Mouse (Mus musculus) CD4-positive helper T cell, adult 2 months (primary cell): ENCODE data around the gene Zfyve9.

ENCODE experiments used
- DNase-seq: peaks from one replicate; pipeline ENCODE4 v3.0.0-alpha.2; 2012; ENCODE audit warnings: low read depth, missing footprints, low spot score

Zfyve9 gene

DNA sequence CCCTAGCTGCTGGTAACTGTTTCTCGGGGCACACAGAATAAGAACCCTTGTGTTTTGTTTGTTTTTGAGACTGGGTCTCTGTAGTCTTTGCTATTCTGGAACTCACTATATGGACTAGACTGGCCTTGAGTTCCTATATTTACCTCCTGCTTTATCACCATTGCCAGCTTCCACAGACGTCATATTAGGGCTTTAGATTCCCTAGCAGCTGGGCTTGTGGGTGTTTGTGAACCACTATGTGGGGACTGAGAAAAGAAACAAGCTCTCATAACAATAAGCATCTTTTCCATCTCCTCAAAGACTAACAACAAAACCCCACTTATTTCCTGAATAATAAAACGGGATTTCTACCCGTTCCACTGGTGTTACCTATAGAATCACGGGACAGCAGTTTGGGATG is 169.7 kb downstream of the Zfyve9 start:
- DNase-seq, result no peak

DNA sequence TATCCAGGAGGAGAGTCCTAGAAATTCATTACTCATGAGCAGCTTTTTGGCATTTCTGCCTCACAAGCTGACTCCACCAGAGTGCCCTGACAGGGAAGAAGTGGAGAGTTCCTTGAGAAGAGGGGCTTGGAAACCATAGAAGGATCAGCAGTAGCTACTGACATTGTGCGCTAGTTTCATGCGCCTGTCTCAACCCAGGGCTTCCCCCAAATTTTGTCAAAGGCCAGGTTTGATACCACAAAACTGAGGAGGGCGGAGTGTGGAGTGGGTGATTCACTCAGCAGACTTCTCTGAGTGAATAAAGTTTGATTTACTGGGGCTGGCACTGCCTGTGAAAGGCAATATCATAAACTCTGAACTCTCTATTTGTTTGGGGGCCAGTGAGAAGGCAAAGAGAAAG is 171.9 kb downstream of the Zfyve9 start:
- no peak for DNase-seq

DNA sequence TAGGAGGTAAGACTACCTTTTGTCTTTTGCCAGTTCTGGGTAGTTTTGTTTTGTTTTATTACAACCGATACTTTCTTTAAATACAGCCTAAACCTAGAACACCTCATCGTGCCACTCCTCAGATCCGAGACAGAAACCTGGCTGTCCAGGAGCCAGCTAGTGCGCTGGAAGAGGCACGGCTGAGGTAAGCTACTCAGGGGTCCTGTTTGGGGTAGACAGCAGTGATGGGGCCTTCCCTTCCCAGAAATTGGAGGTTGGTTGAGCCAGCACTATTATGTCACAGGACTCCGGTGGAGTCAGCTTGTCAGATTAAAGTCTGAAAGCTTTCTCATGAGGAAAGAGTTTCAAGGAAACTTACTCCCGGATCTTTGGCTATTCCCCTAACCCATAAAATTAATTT is 178.7 kb downstream of the Zfyve9 start:
- DNase-seq, result no peak

DNA sequence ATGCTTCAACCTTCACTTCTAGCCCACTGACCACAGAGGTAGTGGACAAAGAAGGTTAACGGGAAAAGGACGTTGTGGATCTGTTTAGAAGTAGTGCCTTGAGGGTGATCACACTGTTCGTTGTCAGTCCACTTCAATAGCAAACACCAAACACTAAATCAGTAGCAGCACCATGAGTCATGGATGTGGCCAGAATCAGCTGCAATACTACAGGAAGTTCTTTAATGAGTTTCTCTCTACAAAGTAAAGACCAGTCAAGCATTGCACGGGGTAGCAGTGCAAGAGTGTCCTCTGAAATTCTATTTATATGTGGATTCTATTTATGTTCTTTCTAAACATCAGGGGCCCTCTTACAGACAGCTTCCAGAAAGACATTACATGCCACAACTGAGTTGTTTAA is 182.3 kb downstream of the Zfyve9 start:
- DNase-seq, result no peak

DNA sequence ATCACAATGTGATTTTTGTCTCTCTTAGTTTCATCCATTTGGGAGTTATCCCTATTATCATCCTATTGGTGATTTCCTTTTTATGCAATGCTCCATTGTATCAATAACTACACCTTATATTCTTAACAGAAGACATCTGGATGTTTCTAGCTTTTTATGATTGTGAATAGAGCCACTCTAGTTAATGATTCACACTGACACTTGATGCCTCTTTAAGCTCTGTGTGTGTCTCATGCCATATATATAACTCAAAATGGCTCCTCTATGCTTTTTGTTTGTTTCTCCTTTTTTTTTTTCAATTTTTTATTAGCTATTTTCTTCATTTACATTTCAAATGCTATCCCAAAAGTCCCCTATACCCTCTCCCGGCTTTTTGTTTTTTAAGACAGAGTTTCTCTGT is 184.8 kb downstream of the Zfyve9 start:
- no peak for DNase-seq

DNA sequence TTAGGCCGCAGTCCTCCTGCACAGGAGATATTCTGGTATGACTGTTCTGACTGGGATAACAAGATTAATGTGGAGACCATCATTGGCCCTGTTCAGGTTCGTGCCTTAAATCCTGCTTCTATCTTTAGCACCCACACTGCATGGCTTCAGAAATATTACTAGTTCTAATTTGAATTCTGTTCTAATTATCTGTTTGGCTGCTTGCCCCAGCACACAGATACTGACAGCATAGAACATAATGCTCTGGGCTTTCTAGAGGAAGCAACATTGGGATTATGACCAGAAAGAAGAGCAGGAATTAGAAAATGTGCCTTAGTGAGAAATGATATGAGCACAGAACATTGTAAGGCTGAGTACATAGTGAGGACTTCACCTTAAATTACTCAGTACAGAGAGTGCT is 187.2 kb downstream of the Zfyve9 start:
- DNase-seq, result no peak
